Mouse (Mus musculus): ENCODE measurements around the gene Oxct1. TPM values are rescaled to one million over a fixed set of nuclear protein-coding genes. Genes with fewer than 3 reads are reported as not detected.

The Oxct1 gene
- polyA plus RNA-seq (2021; fragmentation: Nextera tagmentation): 364 and 430 TPM in 2 replicates
- long read RNA-seq, experiment 1, transcript Oxct1-201 (17 exons, 3,527 nt): major isoform, 558 of 684 reads
- long read RNA-seq, experiment 1, partial matches to known transcripts: 109 of 684 reads
- long read RNA-seq, experiment 1, other reads (novel, unspliced or antisense): 15 of 684 reads
- long read RNA-seq, experiment 2, transcript Oxct1-201 (17 exons, 3,527 nt): major isoform, 1,157 of 1,240 reads
- long read RNA-seq, experiment 2, transcript Oxct1-205 (16 exons, 1,743 nt): minor isoform, 7 of 1,240 reads
- long read RNA-seq, experiment 2, partial matches to known transcripts: 46 of 1,240 reads
- long read RNA-seq, experiment 2, other reads (novel, unspliced or antisense): 30 of 1,240 reads

DNA sequence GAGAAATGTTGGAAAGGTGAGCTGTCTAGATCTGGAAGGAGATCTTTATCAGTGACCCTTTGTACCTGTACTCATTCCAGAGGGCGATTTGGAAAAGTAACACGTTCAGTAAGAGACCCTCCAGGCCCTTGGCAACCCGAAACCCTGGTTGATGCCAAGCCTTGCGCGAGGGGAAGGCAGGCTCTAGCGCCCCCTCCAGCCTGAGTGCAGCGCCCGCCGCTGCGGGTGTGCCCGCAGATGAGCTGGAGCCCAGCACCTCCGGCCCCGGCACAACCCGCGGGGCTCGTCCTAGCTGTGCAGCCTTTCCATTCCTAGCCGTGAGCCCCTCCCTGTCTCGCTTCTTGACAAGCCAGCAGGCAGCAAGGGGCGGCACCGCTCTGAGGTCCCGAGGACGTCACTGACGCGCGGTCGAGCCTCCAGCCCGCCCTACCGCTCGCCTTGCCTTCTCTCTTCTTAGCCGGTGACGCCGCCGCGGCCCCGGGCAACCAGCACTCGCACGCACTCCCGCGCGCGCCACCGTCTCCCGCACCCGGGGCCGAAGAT, at the start of gene Oxct1:
TSS of gene Oxct1 (plus strand) at position 153 of the 543 bp plus-strand sequence.

DNA sequence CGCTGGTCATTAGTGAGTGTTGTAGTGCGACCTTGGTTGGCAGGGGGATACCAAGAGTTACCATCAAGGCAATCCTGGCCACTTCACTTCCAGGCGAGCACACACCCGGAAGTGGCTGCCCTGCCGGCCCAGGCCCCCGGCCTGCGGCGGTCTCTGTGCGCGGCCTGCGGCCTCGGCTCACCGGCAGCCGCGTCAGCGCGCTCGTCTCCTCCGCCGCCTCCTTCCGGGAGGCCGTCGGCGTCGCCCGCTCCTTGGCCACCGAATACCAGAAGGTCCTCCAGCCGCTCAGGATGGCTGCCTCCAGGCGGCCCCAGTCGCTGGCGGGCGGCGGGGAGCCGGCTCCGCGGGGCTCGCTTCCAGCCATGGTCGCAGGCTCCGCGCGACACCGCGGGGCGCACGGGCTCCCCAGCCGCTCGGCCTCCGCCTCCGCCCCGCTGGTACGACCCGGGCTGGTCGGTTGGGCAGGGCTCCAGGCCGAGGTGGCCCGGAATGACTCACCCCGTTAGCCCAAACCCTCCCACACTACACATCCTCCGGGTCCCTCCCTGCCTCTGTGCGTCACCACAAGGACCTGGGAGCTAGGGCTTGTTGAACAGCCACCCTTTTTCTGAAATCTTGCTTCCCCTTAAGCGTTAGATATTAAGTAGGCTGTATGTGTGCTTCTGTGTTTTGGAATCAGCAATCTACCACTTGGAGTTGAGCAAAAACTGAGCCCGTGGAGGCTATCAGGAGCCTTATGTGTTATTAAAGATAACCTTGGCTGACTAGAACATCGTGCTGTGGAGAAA, 46.9 kb upstream of the Oxct1 start, which contains the start of gene Fbxo4:
TSS of gene Fbxo4 (minus strand) at position 513 of the 788 bp plus-strand sequence.

DNA sequence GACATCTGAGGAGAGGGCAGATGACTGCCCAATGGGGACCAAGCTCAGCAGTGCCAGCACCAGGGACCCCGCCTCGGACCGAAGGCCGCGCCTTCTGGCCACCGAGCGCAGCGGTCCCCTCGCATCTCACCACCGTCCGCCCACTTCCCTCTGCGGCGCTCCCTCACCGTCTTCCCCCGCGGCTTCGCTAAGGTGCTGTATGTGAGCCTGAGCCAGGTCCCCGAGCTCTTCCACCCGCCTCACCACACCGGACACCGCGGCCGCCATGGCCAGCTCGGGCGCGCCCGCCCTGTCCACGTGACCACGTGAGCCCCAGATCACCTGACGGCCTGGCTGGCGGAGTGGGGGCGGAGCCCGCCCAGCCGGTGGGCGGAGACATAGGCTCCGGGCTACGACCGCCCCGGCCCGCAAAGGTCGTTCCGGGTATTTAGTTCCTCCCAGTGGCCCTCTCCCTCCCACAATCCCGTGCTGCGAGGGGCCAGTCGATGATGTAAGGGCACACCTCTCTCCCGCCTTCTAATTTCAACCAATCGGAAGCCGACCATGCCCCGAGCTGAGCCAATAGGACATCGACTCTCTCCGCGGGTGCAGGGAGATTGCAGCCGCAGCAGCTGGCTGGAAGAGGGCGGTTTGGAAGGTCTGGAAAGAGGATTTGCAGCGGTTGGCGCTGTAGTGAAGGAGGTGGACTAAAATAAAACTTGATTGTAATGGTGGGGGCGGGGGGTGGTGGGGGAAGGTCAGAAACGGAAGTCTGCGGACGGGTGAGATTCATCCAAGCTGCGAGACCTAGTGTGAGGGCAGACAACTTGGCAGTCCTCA, 30.5 kb upstream of the Oxct1 start, which contains the start of gene AW549877:
TSS of gene AW549877 (minus strand) at position 297 of the 819 bp plus-strand sequence.

Other genes starting within 250 kb of the Oxct1 start
- 4.6 and 4.8 TPM in 2 replicates for gene Fbxo4, start 46.8 kb upstream of the Oxct1 start, polyA plus RNA-seq (2021; fragmentation: Nextera tagmentation)
- gene AW549877, start 30.6 kb upstream of the Oxct1 start, polyA plus RNA-seq (2021; fragmentation: Nextera tagmentation): 9.3 and 11.5 TPM in 2 replicates